9 mouse cellular contexts compared by ENCODE assay signal in the genomic region with DNA sequence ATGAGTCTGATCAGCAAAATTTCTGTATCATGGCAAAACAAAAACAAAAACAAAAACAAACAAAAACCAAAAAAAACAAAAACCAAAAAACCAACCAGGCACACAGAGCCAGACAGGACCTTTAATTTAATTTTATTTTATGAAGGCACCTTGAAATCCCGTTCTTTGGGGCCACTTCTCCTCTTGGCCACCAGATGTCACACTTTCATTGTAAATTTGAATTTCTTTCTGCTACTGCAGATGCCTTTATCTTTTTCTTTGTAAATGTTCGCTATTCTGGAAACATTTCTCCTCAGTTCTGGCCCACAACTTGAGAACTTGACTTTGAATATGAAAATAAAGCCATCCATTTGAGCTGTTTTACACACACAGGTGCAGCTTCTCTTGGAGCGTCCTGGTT.
A peak's percentile ranks its signal among the peaks of the same experiment; 100 is the strongest.
DNase-seq lines count a peak whose midpoint lies in the region; ATAC-seq and TF ChIP-seq lines count a peak whose summit lies in the region.
"Had no signal": no experiment of that assay in that cellular context is flagged by ENCODE, and none has a peak within 500 bp of the region (broad histone marks: within the 10 kb centered on the region; RNA-seq: fewer than 3 reads in every experiment).

No protein-coding gene starts in this region.

- H3K9me3 ChIP-seq in kidney, embryonic 14.5 days (ENCODE audit: control insufficient read depth, low read length) = no peaks in the 10 kb centered on the region
- H3K9me3 ChIP-seq: limb, embryonic 15.5 days had no signal

- no peak overlapping the region for H3K4me2 ChIP-seq in kidney, embryonic 14.5 days (replicated peaks; ENCODE audit: low read depth, low read length)
- H3K4me2 ChIP-seq: limb, embryonic 15.5 days had no signal

- H3K9ac ChIP-seq in kidney, embryonic 14.5 days (ENCODE audit: low read depth, low read length) = no peak overlapping the region
- H3K9ac ChIP-seq: limb, embryonic 15.5 days had no signal

- no peak for ATAC-seq in CD4-positive, CD25-positive, alpha-beta regulatory T cell, adult 4 months
- no peak for ATAC-seq in kidney, embryonic 14.5 days (ENCODE audit: low FRiP score, low TSS enrichment)

- peak; percentile 7 for DNase-seq in CD4-positive, CD25-positive, alpha-beta regulatory T cell, adult 2 months (ENCODE audit: low read depth, low spot score)
- peak; percentile 29 for DNase-seq in kidney, postnatal 14 days
- peak; percentile 85 for DNase-seq in brain, embryonic 14.5 days (ENCODE audit: low read depth)
- peak; percentile 26 for DNase-seq in layer of hippocampus, adult 9-10 months (ENCODE audit: low spot score)
- no peak for DNase-seq in testis, postnatal 10 days (ENCODE audit: low spot score)
- no peak for DNase-seq in spleen, postnatal 10 days (ENCODE audit: low spot score in 2 of 2)

- peaks cover 9% of the 10 kb centered on the region; the same call in 1 of the 2 replicates for H3K27me3 ChIP-seq in kidney, embryonic 14.5 days (ENCODE audit: control insufficient read depth, insufficient read depth, low read length)

- H3K27ac ChIP-seq in kidney, embryonic 14.5 days (ENCODE audit: low read depth, low read length) = no peak overlapping the region
- H3K27ac ChIP-seq: limb, embryonic 15.5 days had no signal

- WGBS in kidney, embryonic 14.5 days = 29% methylated on average over 3 of the region's 3 CpGs

- H3K36me3 ChIP-seq in kidney, embryonic 14.5 days (ENCODE audit: control insufficient read depth, insufficient read depth, low read length) = no peaks in the 10 kb centered on the region
- H3K36me3 ChIP-seq: limb, embryonic 15.5 days had no signal

- TF ChIP-seq POLR2A in brain, embryonic 14.5 days (IDR thresholded peaks at IDR 0.05; ENCODE audit: borderline replicate concordance, extremely low read depth, insufficient read depth, insufficient read length, poor library complexity, severe bottlenecking) = no peak

- no peaks in the 10 kb centered on the region for H3K4me1 ChIP-seq in kidney, embryonic 14.5 days (ENCODE audit: control insufficient read depth, insufficient read depth, low read length)
- H3K4me1 ChIP-seq: limb, embryonic 15.5 days had no signal

- peak; percentile 66; the same call in 1 of the 2 replicates for TF ChIP-seq CTCF in brain, embryonic 14.5 days (IDR thresholded peaks at IDR 0.05; ENCODE audit: borderline replicate concordance, extremely low read depth, insufficient read depth, insufficient read length)

- H3K4me3 ChIP-seq in kidney, embryonic 14.5 days (ENCODE audit: low read length) = no peak overlapping the region
- H3K4me3 ChIP-seq: limb, embryonic 15.5 days had no signal

Comparison
In these comparisons a context has a peak if more than half of its experiments do, and no peak if none do; other contexts are left out.
1. DNase-seq: peak in CD4-positive, CD25-positive, alpha-beta regulatory T cell, adult 2 months (single experiment), kidney, postnatal 14 days (single experiment), brain, embryonic 14.5 days (single experiment) and layer of hippocampus, adult 9-10 months (single experiment); none in testis, postnatal 10 days (single experiment) and spleen, postnatal 10 days (0 of 2).